Mouse (Mus musculus): ENCODE measurements at regions not wholly inside any gene's neighbourhood (a gene's known extent, or its start where the extent isn't known, plus 50 kb on each side); places are given as distances from the start of the nearest gene placed in this dataset.

- Histone ChIP-seq H3K4me3 (ENCODE audit: extremely low read depth, insufficient read depth, insufficient read length) (no peak overlapping the region), H3K27ac (ENCODE audit: insufficient read depth, low read length) (no peak overlapping the region), H3K4me1 (ENCODE audit: control insufficient read depth, insufficient read depth, insufficient read length) (no peaks in the 10 kb centered on the region), H3K36me3 (ENCODE audit: control insufficient read depth, insufficient read depth, low read length) (no peaks in the 10 kb centered on the region), H3K27me3 (ENCODE audit: control insufficient read depth, insufficient read depth, low read length) (no peaks in the 10 kb centered on the region)
- 88% methylated on average over 10 of the region's 10 CpGs for WGBS
- TF ChIP-seq CTCF (IDR thresholded peaks at IDR 0.05; ENCODE audit: extremely low read depth, insufficient read depth, insufficient read length, insufficient replicate concordance): no peak
- no peak for TF ChIP-seq POLR2A (IDR thresholded peaks at IDR 0.05; ENCODE audit: low read depth, low read length)
- DNase-seq (ENCODE audit: low read depth in 1 of 2, low spot score in 2 of 2): no peak
Observed at GRCm38 (mm10) chr3:35231158-35231928, 522.6 kb upstream of the Atp11b start.

DNA sequence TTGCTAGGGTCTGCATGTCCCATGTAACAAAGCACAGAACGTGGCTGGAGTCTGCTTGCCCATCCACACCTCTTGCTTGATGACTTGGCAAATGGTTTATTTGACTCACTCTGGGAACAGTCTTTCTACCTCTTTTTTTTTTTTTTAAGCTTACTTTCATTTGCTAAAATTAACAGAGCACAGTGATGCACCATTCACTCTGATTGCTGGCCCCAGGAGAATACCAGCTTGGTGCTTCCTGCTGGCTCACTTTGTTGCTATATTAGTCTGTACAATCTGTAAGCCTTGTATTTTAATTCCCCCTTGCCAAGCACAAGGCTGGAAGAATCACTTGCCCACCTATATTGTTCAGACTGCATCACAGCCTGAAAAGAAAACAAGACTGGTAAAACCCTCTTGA lies 521.4 kb upstream of the Atp11b start:
- TF ChIP-seq POLR2A (IDR thresholded peaks at IDR 0.05; ENCODE audit: low read depth, low read length) (no peak), CTCF (IDR thresholded peaks at IDR 0.05; ENCODE audit: extremely low read depth, insufficient read depth, insufficient read length, insufficient replicate concordance) (no peak)
- H3K27ac ChIP-seq (ENCODE audit: insufficient read depth, low read length): no peak overlapping the region
- DNase-seq (ENCODE audit: low read depth in 1 of 2, low spot score in 2 of 2): no peak
- 70% methylated on average over 1 of the region's 1 CpGs for WGBS
- no peak overlapping the region for H3K4me3 ChIP-seq (ENCODE audit: extremely low read depth, insufficient read depth, insufficient read length)
- H3K36me3 ChIP-seq (ENCODE audit: control insufficient read depth, insufficient read depth, low read length): no peaks in the 10 kb centered on the region
- no peaks in the 10 kb centered on the region for H3K27me3 ChIP-seq (ENCODE audit: control insufficient read depth, insufficient read depth, low read length)
- no peaks in the 10 kb centered on the region for H3K4me1 ChIP-seq (ENCODE audit: control insufficient read depth, insufficient read depth, insufficient read length)

DNA sequence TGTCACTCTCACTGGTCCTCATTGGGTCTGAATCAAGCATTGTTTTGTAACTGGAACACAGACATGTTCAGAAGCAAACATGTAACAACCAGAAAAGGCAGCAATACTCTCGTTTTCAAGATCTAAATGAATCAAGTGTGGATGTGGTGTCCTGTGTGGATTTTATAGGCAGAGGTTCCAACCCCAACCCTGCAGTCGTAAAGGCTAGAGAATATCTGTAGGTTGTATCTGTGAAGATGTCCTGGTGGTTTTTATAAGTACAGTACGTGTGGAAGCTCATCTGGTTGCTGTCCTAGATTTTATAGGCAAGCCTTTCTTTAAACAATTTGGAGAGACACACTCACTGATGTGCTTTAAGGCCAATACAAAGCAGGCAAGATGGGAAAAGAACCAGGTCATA lies 518.8 kb upstream of the Atp11b start:
- TF ChIP-seq CTCF (IDR thresholded peaks at IDR 0.05; ENCODE audit: extremely low read depth, insufficient read depth, insufficient read length, insufficient replicate concordance): no peak
- TF ChIP-seq POLR2A (IDR thresholded peaks at IDR 0.05; ENCODE audit: low read depth, low read length): no peak
- WGBS: 78% methylated on average over 3 of the region's 3 CpGs
- H3K27ac ChIP-seq (ENCODE audit: insufficient read depth, low read length): no peak overlapping the region
- no peaks in the 10 kb centered on the region for H3K36me3 ChIP-seq (ENCODE audit: control insufficient read depth, insufficient read depth, low read length)
- no peaks in the 10 kb centered on the region for H3K27me3 ChIP-seq (ENCODE audit: control insufficient read depth, insufficient read depth, low read length)
- no peak for DNase-seq (ENCODE audit: low read depth in 1 of 2, low spot score in 2 of 2)
- no peak overlapping the region for H3K4me3 ChIP-seq (ENCODE audit: extremely low read depth, insufficient read depth, insufficient read length)
- H3K4me1 ChIP-seq (ENCODE audit: control insufficient read depth, insufficient read depth, insufficient read length): no peaks in the 10 kb centered on the region

GRCm38 (mm10) chr3:35235772-35236171 lies 518.1 kb upstream of the Atp11b start:
- H3K27me3 ChIP-seq (ENCODE audit: control insufficient read depth, insufficient read depth, low read length): no peaks in the 10 kb centered on the region
- no peaks in the 10 kb centered on the region for H3K36me3 ChIP-seq (ENCODE audit: control insufficient read depth, insufficient read depth, low read length)
- no peak for DNase-seq (ENCODE audit: low read depth in 1 of 2, low spot score in 2 of 2)
- WGBS: 59% methylated on average over 5 of the region's 5 CpGs
- no peaks in the 10 kb centered on the region for H3K4me1 ChIP-seq (ENCODE audit: control insufficient read depth, insufficient read depth, insufficient read length)
- H3K4me3 ChIP-seq (ENCODE audit: extremely low read depth, insufficient read depth, insufficient read length): no peak overlapping the region
- TF ChIP-seq POLR2A (IDR thresholded peaks at IDR 0.05; ENCODE audit: low read depth, low read length) (no peak), CTCF (IDR thresholded peaks at IDR 0.05; ENCODE audit: extremely low read depth, insufficient read depth, insufficient read length, insufficient replicate concordance) (no peak)
- no peak overlapping the region for H3K27ac ChIP-seq (ENCODE audit: insufficient read depth, low read length)

- no peak overlapping the region for H3K27ac ChIP-seq (ENCODE audit: insufficient read depth, low read length)
- no peaks in the 10 kb centered on the region for H3K27me3 ChIP-seq (ENCODE audit: control insufficient read depth, insufficient read depth, low read length)
- no peaks in the 10 kb centered on the region for H3K36me3 ChIP-seq (ENCODE audit: control insufficient read depth, insufficient read depth, low read length)
- no peak overlapping the region for H3K4me3 ChIP-seq (ENCODE audit: extremely low read depth, insufficient read depth, insufficient read length)
- H3K4me1 ChIP-seq (ENCODE audit: control insufficient read depth, insufficient read depth, insufficient read length): no peaks in the 10 kb centered on the region
- TF ChIP-seq CTCF (IDR thresholded peaks at IDR 0.05; ENCODE audit: extremely low read depth, insufficient read depth, insufficient read length, insufficient replicate concordance) (no peak), POLR2A (IDR thresholded peaks at IDR 0.05; ENCODE audit: low read depth, low read length) (no peak)
- 88% methylated on average over 6 of the region's 6 CpGs for WGBS
- DNase-seq (ENCODE audit: low read depth in 1 of 2, low spot score in 2 of 2): no peak
Observed at GRCm38 (mm10) chr3:35237342-35237741, 516.6 kb upstream of the Atp11b start.

- TF ChIP-seq CTCF (IDR thresholded peaks at IDR 0.05; ENCODE audit: extremely low read depth, insufficient read depth, insufficient read length, insufficient replicate concordance): no peak
- TF ChIP-seq POLR2A (IDR thresholded peaks at IDR 0.05; ENCODE audit: low read depth, low read length): no peak
- Histone ChIP-seq H3K36me3 (ENCODE audit: control insufficient read depth, insufficient read depth, low read length) (no peaks in the 10 kb centered on the region), H3K4me3 (ENCODE audit: extremely low read depth, insufficient read depth, insufficient read length) (no peak overlapping the region), H3K27ac (ENCODE audit: insufficient read depth, low read length) (no peak overlapping the region), H3K27me3 (ENCODE audit: control insufficient read depth, insufficient read depth, low read length) (no peaks in the 10 kb centered on the region), H3K4me1 (ENCODE audit: control insufficient read depth, insufficient read depth, insufficient read length) (no peaks in the 10 kb centered on the region)
- DNase-seq (ENCODE audit: low read depth in 1 of 2, low spot score in 2 of 2): no peak
- WGBS: 71% methylated on average over 6 of the region's 6 CpGs
Observed at GRCm38 (mm10) chr3:35242349-35242748, 511.6 kb upstream of the Atp11b start.

DNA sequence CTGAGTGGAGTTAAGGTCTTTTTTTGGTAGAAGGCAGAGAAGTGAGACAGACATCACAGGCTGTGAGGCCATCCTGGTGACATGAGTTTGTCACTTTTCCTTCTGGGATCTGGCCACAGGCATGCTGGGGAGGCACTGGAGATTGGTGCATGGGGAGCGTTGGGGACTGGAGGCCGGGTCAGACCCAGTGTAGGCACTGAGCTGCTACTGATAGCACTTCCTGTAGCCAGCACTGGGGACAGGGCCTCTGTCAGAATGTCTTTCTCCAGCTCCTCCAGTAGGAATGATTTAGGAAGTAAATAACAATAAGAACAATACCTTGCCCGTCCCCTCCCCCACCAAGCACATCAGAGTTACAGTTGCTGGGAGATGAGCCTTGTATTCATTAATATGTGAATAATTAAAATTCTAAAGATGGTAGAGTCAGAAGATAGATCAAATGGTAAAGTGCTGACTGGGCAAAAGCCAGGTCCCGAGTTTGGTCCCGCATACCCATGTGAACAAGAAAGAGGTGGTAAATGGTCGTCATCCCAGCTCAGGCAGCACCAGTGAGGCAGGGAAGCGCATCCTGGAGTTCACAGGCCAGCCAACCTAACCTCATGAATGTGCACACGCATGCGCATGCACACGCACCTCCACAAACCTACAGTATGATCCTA lies 510.9 kb upstream of the Atp11b start:
- H3K27ac ChIP-seq (ENCODE audit: insufficient read depth, low read length): no peak overlapping the region
- no peak for DNase-seq (ENCODE audit: low read depth in 1 of 2, low spot score in 2 of 2)
- H3K4me3 ChIP-seq (ENCODE audit: extremely low read depth, insufficient read depth, insufficient read length): no peak overlapping the region

More for the DNA sequence above, 510.9 kb upstream of the Atp11b start:
- TF ChIP-seq POLR2A (IDR thresholded peaks at IDR 0.05; ENCODE audit: low read depth, low read length): no peak
- TF ChIP-seq CTCF (IDR thresholded peaks at IDR 0.05; ENCODE audit: extremely low read depth, insufficient read depth, insufficient read length, insufficient replicate concordance): no peak
- Histone ChIP-seq H3K4me1 (ENCODE audit: control insufficient read depth, insufficient read depth, insufficient read length) (no peaks in the 10 kb centered on the region), H3K36me3 (ENCODE audit: control insufficient read depth, insufficient read depth, low read length) (no peaks in the 10 kb centered on the region), H3K27me3 (ENCODE audit: control insufficient read depth, insufficient read depth, low read length) (no peaks in the 10 kb centered on the region)
- 79% methylated on average over 10 of the region's 10 CpGs for WGBS

Measured in spleen, adult 2 months (tissue).